Mouse (Mus musculus) G1E (cell line): Measurements from ENCODE around the gene Nfic. TPM values are rescaled to one million over a fixed set of nuclear protein-coding genes. Genes with fewer than 3 reads are reported as not detected.

Source experiments
- ATAC-seq: 2 replicates; pipeline ENCODE4 v1.8.0; 2016; ENCODE audit warnings: mild to moderate bottlenecking; ENCODE audit not compliant: insufficient number of reproducible peaks, poor library complexity, low FRiP score, severe bottlenecking; ENCODE audit errors: extremely low read depth
- DNase-seq: peaks from one replicate; pipeline ENCODE4 v3.0.0; 2012; ENCODE audit warnings: low spot score
- H3K27me3 ChIP-seq: 2 replicates; pipeline ENCODE4 v1.6.1; 2012; ENCODE audit warnings: mild to moderate bottlenecking, low read length, inconsistent platforms; ENCODE audit not compliant: insufficient read depth
- H3K36me3 ChIP-seq: replicated peaks from 2 replicates; pipeline ENCODE3; 2012; ENCODE audit warnings: mild to moderate bottlenecking, inconsistent platforms
- H3K4me1 ChIP-seq: 2 replicates; pipeline ENCODE4 v1.6.1; 2012; ENCODE audit warnings: low read depth, low read length, inconsistent platforms, mixed read lengths; ENCODE audit not compliant: insufficient read depth
- H3K4me3 ChIP-seq: 2 replicates; pipeline ENCODE4 v1.5.1; 2012; ENCODE audit warnings: low read depth, mild to moderate bottlenecking, inconsistent platforms, low read length, moderate library complexity, mixed read lengths
- H3K9me3 ChIP-seq: replicated peaks from 2 replicates; pipeline ENCODE4 v1.6.1; 2012; ENCODE audit warnings: inconsistent platforms
- CTCF ChIP-seq: IDR thresholded peaks from 2 replicates; pipeline ENCODE4 v1.5.1; 2012; ENCODE audit warnings: low read depth, low read length, inconsistent platforms, mixed read lengths
- GATA1 ChIP-seq: IDR thresholded peaks from 2 replicates; pipeline ENCODE4 v1.6.1; 2012; ENCODE audit warnings: borderline replicate concordance, low read length, inconsistent platforms, mixed read lengths
- GATA2 ChIP-seq: IDR thresholded peaks from 2 replicates; pipeline ENCODE4 v1.6.1; 2012; ENCODE audit warnings: low read depth, low read length, inconsistent platforms, borderline replicate concordance
- POLR2AphosphoS5 ChIP-seq: IDR thresholded peaks from 2 replicates; pipeline ENCODE4 v1.6.1; 2012; ENCODE audit warnings: low read depth, low read length, inconsistent platforms; ENCODE audit not compliant: insufficient replicate concordance
- TAL1 ChIP-seq: conservative IDR thresholded peaks from 2 replicates; pipeline ENCODE4 v1.6.1; 2012; ENCODE audit warnings: low read depth, low read length, inconsistent platforms, mixed read lengths
- polyA plus RNA-seq: library from polyadenylated mRNA; stranded (reverse); fragments of >175 nt; gene quantifications from 2 replicates; pipeline ENCODE4 v1.2.3, GENCODE M21; 2012
- total RNA-seq, 2 experiments: library from RNA; stranded (forward) in 1 of 2; stranded (reverse) in 1 of 2; fragments of 200-1000 nt in 1 of 2; fragments of >200 nt in 1 of 2; fragmentation: Nextera tagmentation in 1 of 2; gene quantifications; 2 replicates each; pipeline ENCODE4 v1.2.3; 2014 to 2017

The Nfic gene
- total and polyA plus RNA-seq, 3 experiments: 0.66 to 16.1 (median 9.5) TPM

GRCm38 (mm10) chr10:81481605-81482532 lies 26.4 kb upstream of the Nfic start:
- H3K27me3 ChIP-seq: peaks cover 39% of the 10 kb centered on the region
- H3K9me3 ChIP-seq: no peaks in the 10 kb centered on the region
- ATAC-seq (no peak), DNase-seq (no peak)
- H3K36me3 ChIP-seq: peaks cover 20% of the 10 kb centered on the region
- TF ChIP-seq GATA1 (no peak), TAL1 (no peak), GATA2 (no peak), CTCF (no peak), POLR2AphosphoS5 (no peak)
- peak overlapping the region; percentile 68; the same call in 1 of the 2 replicates for H3K4me3 ChIP-seq
- peaks cover 32% of the 10 kb centered on the region for H3K4me1 ChIP-seq

GRCm38 (mm10) chr10:81474461-81474860 lies 19.0 kb upstream of the Nfic start:
- no peak for DNase-seq
- no peak overlapping the region for H3K4me3 ChIP-seq
- H3K4me1 ChIP-seq: peaks cover 7% of the 10 kb centered on the region
- H3K9me3 ChIP-seq: no peaks in the 10 kb centered on the region
- no peaks in the 10 kb centered on the region for H3K36me3 ChIP-seq
- ATAC-seq: no peak
- H3K27me3 ChIP-seq: peaks cover 63% of the 10 kb centered on the region
- TF ChIP-seq GATA2 (no peak), POLR2AphosphoS5 (no peak), TAL1 (no peak), GATA1 (no peak), CTCF (no peak)

DNA sequence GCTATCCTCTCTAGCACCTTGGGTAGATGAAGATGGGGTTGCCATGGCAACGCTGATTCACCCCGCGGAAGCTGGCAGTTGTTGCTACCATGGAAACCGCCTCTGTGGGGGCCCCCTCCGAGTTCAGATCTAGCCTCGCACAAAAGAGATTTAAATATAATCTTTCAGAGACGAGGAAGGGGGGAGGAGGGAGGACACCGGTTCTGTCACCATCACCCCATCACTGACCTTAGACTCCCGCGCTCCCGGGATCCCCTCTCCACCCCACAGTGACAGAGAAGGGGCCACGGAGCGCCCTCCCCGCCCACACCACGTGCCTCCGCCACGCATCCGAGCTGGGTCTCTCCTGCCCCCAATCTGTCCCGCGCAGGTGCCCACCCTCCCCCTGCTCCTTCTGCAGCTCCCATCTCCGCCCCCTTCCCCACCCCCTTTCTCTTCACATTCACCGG lies 17.6 kb upstream of the Nfic start:
- no peak for TF ChIP-seq CTCF
- TF ChIP-seq POLR2AphosphoS5: no peak
- no peak for TF ChIP-seq GATA2
- TF ChIP-seq TAL1: no peak
- no peak for TF ChIP-seq GATA1
- ATAC-seq: no peak
- Histone ChIP-seq H3K4me3 (no peak overlapping the region), H3K27me3 (peaks cover 74% of the 10 kb centered on the region), H3K9me3 (no peaks in the 10 kb centered on the region), H3K4me1 (peaks cover 7% of the 10 kb centered on the region), H3K36me3 (no peaks in the 10 kb centered on the region)
- DNase-seq: no peak

GRCm38 (mm10) chr10:81472403-81473002 lies 17.1 kb upstream of the Nfic start:
- Histone ChIP-seq H3K4me3 (no peak overlapping the region), H3K27me3 (peaks cover 77% of the 10 kb centered on the region), H3K36me3 (no peaks in the 10 kb centered on the region), H3K9me3 (no peaks in the 10 kb centered on the region), H3K4me1 (peaks cover 11% of the 10 kb centered on the region)
- ATAC-seq (no peak), DNase-seq (no peak)
- TF ChIP-seq TAL1 (no peak), POLR2AphosphoS5 (no peak), GATA1 (no peak), GATA2 (no peak)

DNA sequence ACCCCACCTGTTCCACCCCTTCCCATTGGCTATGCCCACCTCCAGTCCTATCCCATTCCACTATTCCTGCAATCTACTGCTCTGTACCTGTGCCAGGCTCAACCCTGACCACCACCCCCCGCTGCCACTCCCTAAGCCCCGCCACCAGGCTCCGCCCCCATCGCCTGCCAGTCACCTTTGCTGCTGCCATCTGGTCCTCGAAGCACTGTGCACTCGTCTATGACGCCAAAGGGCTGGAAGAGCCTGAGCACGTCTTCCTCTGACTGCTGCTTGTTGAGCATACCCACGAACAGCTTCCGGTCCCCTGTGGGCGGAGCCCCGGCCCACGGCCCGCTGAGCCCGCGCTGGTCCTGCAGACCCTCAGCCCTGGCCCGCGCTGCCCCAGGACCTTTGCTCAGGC lies 15.0 kb upstream of the Nfic start:
- H3K36me3 ChIP-seq: no peaks in the 10 kb centered on the region
- H3K9me3 ChIP-seq: no peaks in the 10 kb centered on the region
- H3K4me3 ChIP-seq: no peak overlapping the region
- no peak for TF ChIP-seq POLR2AphosphoS5
- no peak for TF ChIP-seq CTCF
- no peak for TF ChIP-seq GATA1
- TF ChIP-seq GATA2: no peak
- no peak for TF ChIP-seq TAL1
- ATAC-seq (no peak), DNase-seq (no peak)
- peaks cover 21% of the 10 kb centered on the region for H3K4me1 ChIP-seq
- H3K27me3 ChIP-seq: peaks cover 75% of the 10 kb centered on the region

DNA sequence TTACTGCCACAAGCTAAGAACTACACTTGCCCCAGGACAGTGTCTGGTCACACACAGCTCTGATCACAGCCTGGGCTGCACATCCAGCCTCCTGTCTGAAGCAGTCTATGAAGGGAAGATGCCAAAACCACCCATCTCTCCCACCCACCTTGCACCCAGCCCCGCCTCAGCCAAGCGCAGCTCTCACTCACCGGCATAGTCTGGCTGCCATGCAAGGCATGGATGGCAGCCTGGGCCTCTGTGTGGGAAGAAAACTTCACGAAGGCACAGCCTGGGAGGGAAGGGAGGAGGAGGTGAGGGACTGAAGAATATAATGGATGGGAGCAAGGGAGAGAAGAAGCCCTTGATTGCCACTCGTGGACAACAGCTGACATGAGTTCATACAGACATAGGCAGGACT lies 13.8 kb upstream of the Nfic start:
- DNase-seq (no peak), ATAC-seq (no peak)
- Histone ChIP-seq H3K4me1 (peaks cover 29% of the 10 kb centered on the region), H3K9me3 (no peaks in the 10 kb centered on the region), H3K27me3 (peaks cover 74% of the 10 kb centered on the region), H3K36me3 (no peaks in the 10 kb centered on the region), H3K4me3 (no peak overlapping the region)
- TF ChIP-seq TAL1 (no peak), POLR2AphosphoS5 (no peak), GATA1 (no peak), GATA2 (no peak), CTCF (no peak)
